Mouse (Mus musculus): ENCODE data around the gene Prickle2. TPM values are rescaled to one million over a fixed set of nuclear protein-coding genes. Genes with fewer than 3 reads are reported as not detected.

The Prickle2 gene
- 70.8 TPM for polyA plus RNA-seq (2015; fragmentation: Illumina TruSeq; extraction: RNeasy Lipid Tissue Mini Kit (QIAGEN cat#74804); ENCODE audit: low read depth, low replicate concordance)

DNA sequence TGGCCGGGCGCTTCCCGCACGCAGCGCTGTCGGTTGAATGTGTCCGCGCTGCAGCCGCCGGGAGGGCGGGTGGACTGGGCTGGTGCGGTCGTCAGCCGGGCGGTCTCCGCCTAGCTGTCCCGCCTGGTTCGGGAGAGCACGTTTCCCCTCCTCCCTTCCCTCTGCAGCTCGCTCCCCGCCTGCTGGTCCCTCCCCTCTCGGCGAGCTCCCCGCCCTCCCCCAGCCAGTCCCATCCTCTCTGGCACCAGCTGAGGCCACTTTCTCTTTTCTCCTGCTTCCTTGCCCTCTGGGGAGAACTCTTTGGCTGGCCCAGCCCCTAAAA lies at the start of gene Prickle2:
Gene Prickle2 (minus strand): TSS at position 11 of the 322 bp plus-strand sequence.

Other genes starting within 250 kb of the Prickle2 start
- gene A730049H05Rik, start 110.3 kb upstream of the Prickle2 start, polyA plus RNA-seq (2015; fragmentation: Illumina TruSeq; extraction: RNeasy Lipid Tissue Mini Kit (QIAGEN cat#74804); ENCODE audit: low read depth, low replicate concordance): not detected
- gene Gm15737, start 163.2 kb upstream of the Prickle2 start, polyA plus RNA-seq (2015; fragmentation: Illumina TruSeq; extraction: RNeasy Lipid Tissue Mini Kit (QIAGEN cat#74804); ENCODE audit: low read depth, low replicate concordance): not detected
- 0.95 TPM for gene Adamts9, start 237.3 kb upstream of the Prickle2 start, polyA plus RNA-seq (2015; fragmentation: Illumina TruSeq; extraction: RNeasy Lipid Tissue Mini Kit (QIAGEN cat#74804); ENCODE audit: low read depth, low replicate concordance)